Mouse (Mus musculus) heart, postnatal 4 days (tissue): ENCODE results near the gene Ttll10. TPM values are rescaled to one million over a fixed set of nuclear protein-coding genes. Genes with fewer than 3 reads are reported as not detected.

ENCODE experiments used
- DNase-seq: peaks from one replicate; pipeline ENCODE4 v3.0.0; 2021
- total RNA-seq, 2 experiments: library from RNA; stranded (reverse); gene quantifications; 2 replicates each; pipeline ENCODE4 v1.2.3; 2021

The Ttll10 gene
- under 1 TPM; 0.16 to 0.55 TPM for total RNA-seq

DNA sequence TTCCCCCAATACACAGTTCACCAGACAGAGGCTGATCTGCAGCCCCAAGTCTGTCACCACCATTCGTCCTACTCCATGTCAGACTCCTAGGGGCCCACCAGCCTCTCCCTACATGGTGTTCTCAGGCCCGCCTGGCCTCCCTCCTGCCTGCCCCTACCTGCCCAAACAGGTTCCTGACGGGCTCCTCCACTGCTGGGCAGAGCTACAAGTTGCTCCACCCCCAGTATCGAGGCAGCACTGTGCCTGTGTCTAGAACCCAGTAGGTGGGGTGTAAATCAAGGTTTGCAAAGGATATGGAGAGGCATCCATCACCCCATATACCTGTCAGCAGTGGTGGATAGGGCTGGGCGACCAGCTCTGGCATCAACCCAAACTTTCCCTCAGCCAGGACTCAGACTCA lies at the start of gene Ttll10:
Gene Ttll10 (minus strand): TSS at position 154 of the 400 bp plus-strand sequence.
- DNase-seq = no peak

DNA sequence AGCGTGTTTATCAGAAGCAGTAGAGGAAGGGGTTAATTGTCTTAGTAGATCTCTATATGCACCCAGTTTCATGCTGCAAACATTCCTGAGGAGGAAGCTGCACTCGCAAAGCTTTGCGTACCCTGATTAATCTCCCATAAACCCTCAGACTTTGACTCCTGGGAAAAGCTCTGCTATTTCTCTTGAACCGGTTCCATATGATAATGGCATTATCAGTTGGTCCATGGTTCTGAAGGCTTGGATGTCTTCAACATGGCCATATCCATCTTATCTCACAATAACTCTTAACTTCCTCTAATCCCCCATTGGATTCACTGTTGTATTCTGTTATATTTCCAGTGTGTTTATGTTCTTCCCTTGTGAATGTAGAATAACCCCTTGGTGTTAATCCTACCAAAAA lies 44.1 kb upstream of the Ttll10 start:
- no peak for DNase-seq

DNA sequence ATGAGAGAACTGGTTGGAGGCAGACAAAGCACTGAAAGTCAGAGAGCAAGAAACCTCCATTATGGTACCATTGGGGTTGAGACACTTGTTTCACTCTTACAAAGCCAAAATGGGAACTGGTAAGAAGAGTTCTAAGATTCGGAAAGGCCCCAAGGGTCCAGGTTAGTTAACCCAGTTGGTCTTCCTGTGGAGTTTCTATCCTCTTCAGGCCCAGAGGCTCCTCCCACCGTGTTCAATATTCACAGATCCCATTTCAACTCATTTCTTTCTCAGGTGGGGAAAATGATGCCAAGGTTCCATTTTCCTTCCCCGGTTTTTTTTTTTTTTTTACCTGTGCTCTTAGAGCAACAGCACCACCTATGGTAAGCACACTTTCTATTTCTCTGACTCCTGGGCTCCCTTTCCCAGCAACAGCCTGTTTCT lies 42.3 kb upstream of the Ttll10 start:
- DNase-seq = no peak

DNA sequence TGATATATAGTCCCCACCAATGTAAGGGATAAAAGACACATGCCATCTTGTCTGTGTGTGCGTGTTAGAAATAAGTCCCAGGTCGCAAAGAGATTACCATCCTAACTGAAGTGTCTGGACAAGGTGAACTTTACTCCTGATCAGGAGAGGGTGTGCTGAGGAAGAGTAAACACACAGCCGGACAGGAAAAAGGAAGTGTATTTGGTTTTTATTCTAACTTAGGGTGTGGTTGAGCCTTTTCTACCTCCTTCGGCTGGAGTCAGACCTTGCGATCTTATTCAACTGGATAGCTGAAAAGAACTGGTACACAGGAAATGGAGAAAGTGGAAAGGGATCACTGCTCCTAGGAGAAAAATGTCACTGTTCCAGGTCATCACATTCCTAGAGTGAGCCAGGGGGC lies 41.3 kb upstream of the Ttll10 start:
- DNase-seq = no peak

GRCm38 (mm10) chr4:156099427-156099826 lies 40.2 kb upstream of the Ttll10 start:
- no peak for DNase-seq

- no peak for DNase-seq
Observed at GRCm38 (mm10) chr4:156097770-156098366, 38.7 kb upstream of the Ttll10 start.

- no peak for DNase-seq
Observed at GRCm38 (mm10) chr4:156096191-156096590, 37.0 kb upstream of the Ttll10 start.

DNA sequence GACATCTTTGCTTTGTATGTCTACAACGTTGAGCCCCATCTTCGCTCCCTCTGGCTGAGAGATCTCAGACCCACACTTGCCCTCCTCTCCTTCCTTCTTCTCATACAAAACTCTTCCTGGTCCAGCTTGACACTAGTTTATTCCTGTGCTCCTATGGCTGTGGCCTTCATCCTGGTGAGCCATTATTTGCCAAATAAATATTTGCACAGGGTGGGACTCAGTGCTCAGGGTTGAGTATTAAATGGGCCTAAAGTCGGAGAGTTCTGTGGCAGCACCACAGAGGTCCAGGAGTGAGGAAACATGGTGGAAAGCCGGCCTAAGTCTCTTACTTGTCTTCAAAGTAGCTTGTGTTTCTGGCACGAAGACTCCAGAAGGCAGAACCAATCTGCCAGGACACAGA lies 34.5 kb upstream of the Ttll10 start:
- no peak for DNase-seq

DNA sequence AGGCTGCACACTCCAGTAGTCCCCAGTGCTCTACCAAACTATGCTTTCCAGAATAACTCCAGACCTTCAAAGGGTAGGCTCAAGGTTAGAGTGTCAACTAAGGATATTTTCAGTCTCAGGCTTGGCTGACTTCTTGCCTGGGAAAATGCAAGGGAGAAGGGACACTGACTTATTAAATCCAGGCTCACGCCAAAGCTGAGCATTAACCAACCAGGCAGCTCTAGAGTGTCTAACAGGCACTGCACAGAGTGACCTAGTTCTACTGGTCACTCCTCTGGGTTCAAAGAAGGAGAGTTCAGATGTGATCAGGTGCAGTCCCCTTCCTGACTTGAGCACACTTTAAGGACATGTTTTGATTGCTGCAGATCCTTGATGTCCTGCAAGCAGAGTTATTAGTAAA lies 33.6 kb upstream of the Ttll10 start:
- no peak for DNase-seq

GRCm38 (mm10) chr4:156091236-156091635 lies 32.0 kb upstream of the Ttll10 start:
- DNase-seq = no peak

GRCm38 (mm10) chr4:156087398-156088087 lies 28.3 kb upstream of the Ttll10 start:
- no peak for DNase-seq

DNA sequence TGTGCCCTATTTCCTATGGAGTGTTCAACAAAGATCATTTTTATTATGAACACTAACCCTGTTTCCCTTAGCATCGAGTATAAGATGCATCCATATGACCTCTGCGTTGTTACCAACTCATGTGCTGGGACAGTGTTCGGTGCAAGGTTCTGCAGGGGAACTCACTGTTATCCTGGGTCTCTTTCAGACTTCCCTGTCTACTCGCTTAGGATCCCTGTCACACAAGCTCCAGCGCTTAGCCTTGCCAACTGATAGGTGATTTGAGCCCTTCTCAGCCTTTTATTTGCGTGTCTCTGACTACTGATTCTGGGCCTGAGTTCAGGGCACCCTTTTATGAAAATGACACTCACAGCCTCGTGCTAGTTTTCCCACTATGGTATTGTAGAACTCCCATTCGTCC lies 26.0 kb upstream of the Ttll10 start:
- no peak for DNase-seq

GRCm38 (mm10) chr4:156084096-156084879 lies 25.1 kb upstream of the Ttll10 start:
- no peak for DNase-seq

- peak; percentile 62 for DNase-seq
Observed at GRCm38 (mm10) chr4:156083348-156083747, 24.1 kb upstream of the Ttll10 start.

- DNase-seq = no peak
Observed at GRCm38 (mm10) chr4:156082621-156083234, 23.5 kb upstream of the Ttll10 start.

GRCm38 (mm10) chr4:156077499-156078301 lies 18.5 kb upstream of the Ttll10 start:
- peak; percentile 45 for DNase-seq

DNA sequence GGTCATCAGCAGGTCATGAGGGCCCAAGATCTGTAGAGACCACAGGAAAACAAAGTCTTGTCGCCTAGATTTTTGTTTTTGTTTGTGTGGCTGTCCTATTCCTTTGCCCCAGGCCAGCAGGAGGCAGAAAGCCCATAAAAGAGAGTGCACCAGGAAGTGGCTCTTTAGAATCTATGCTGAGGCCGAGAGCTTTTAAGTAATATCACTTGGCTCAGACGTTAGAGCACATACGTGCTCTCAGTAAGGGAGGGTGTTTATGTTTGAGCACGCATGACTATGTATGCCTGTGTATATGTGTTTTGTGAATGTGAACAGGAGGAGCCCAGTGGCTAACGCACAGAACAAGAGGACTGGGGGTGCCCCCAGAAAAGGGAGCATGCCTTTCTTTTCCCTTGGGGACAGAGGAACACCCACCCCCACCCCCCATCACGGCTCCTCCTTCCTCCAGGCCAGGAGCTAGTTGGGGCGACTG lies 17.7 kb upstream of the Ttll10 start:
- no peak for DNase-seq

- DNase-seq = no peak
Observed at GRCm38 (mm10) chr4:156070716-156071115, 11.5 kb upstream of the Ttll10 start.

GRCm38 (mm10) chr4:156070276-156070675 lies 11.1 kb upstream of the Ttll10 start:
- DNase-seq = no peak

- no peak for DNase-seq
Observed at GRCm38 (mm10) chr4:156069701-156070100, 10.5 kb upstream of the Ttll10 start.

DNA sequence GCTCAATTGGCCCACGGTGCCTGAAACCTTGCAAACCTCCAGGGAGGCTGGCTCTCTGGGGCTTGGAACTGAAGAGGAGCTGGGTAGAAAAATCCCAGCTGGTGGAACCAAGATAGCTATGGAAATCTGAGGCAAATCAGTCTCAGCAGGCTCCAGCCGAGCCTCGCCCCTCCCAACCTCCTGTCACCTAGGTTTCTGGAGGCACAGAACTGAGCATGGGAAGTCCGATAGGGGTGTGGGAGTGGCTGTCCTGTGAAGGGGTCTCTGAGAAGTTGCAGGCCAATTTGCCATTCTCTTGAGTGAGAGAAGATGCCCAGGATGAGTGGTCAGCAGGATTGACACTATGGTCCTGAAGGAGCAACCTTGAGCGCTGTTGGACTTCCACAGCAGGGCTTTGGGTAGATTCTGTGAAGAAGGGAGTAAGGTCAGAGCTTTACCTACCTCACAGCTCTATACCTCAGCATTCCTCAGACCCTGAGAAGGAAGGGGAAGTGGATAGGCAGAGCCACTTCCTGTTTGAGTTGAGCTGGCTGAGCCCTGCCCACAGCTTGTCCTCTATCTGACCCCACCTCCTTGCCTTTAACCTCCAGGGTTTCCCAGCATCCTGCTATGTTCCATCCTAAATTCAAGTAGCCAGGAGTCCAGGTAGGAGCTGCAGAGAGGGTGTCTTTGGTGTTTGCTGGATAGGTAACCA lies 8.2 kb upstream of the Ttll10 start:
- no peak for DNase-seq
